Mouse (Mus musculus): Measurements from ENCODE around the gene Ezr.

DNA sequence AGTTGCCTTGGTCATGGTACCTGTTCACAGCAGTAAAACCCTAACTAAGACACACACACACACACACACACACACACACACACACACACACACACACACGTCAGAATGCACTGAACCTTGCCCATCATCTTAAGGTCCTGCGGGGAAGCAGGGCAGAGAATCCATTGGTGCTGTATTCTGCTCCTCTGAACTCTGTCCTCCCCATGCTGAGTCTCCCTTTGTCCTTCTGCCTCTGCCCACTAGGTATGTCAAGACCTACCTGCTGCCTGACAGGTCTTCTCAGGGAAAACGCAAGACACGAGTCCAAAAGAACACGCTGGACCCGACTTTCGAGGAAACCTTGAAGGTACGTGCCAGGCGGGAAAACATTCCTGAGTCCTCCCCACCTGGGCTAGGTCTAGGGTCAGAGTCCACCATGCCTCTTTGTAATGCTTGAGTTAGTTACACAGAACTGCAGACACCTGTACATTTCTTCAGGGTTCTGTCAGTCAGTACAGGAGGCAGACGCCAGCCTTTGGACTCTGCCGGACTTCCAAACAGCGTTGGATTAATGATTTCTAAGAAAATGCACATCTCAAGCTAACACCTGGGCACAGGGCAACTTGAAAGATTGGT lies 54.5 kb downstream of the Ezr start:
- TF ChIP-seq CTCF (IDR thresholded peaks at IDR 0.05; ENCODE audit: extremely low read depth, insufficient read length, insufficient replicate concordance, low read depth, low read length) (no peak), POLR2A (IDR thresholded peaks at IDR 0.05; ENCODE audit: low read depth, low read length) (no peak; the same call in 1 of the 2 replicates)
